Mouse (Mus musculus) forebrain, postnatal 0 days (tissue): Measurements from ENCODE around the gene Dusp6. TPM values are rescaled to one million over a fixed set of nuclear protein-coding genes. Genes with fewer than 3 reads are reported as not detected.

ENCODE experiments used
- ATAC-seq: fragments of 200-750 bp; cut with Nextera tagmentation; 2 replicates; pipeline ENCODE4 v1.8.0; 2017; ENCODE audit warnings: mild to moderate bottlenecking, moderate library complexity
- DNase-seq: peaks from one replicate; pipeline ENCODE4 v3.0.0-alpha.2; 2015
- H3K27ac ChIP-seq: fragments of 300-500 bp; sonication (generic); 2 replicates; pipeline ENCODE4 v1.5.1; 2014; ENCODE audit warnings: low read depth, mild to moderate bottlenecking, antibody characterized with exemption, low read length, moderate library complexity, mixed read lengths
- H3K27me3 ChIP-seq: fragments of 300-500 bp; sonication (generic); 2 replicates; pipeline ENCODE4 v1.6.1; 2014; ENCODE audit warnings: mild to moderate bottlenecking, low read length, mixed read lengths; ENCODE audit not compliant: insufficient read depth
- H3K36me3 ChIP-seq: fragments of 300-500 bp; sonication (generic); 2 replicates; pipeline ENCODE4 v1.6.1; 2014; ENCODE audit warnings: mild to moderate bottlenecking, moderate library complexity; ENCODE audit not compliant: insufficient read depth
- H3K4me1 ChIP-seq: fragments of 300-500 bp; sonication (generic); 2 replicates; pipeline ENCODE4 v1.6.1; 2014; ENCODE audit warnings: antibody characterized with exemption; ENCODE audit not compliant: insufficient read depth
- H3K4me2 ChIP-seq: fragments of 300-500 bp; sonication (generic); 2 replicates; pipeline ENCODE4 v1.6.1; 2014; ENCODE audit warnings: low read depth, mild to moderate bottlenecking, moderate library complexity
- H3K4me3 ChIP-seq: fragments of 300-500 bp; sonication (generic); 2 replicates; pipeline ENCODE4 v1.5.1; 2014; ENCODE audit warnings: low read depth, low read length, mixed read lengths
- H3K9ac ChIP-seq: fragments of 300-500 bp; sonication (generic); 2 replicates; pipeline ENCODE4 v1.6.1; 2014; ENCODE audit warnings: mild to moderate bottlenecking
- H3K9me3 ChIP-seq: fragments of 300-500 bp; sonication (generic); 2 replicates; pipeline ENCODE4 v1.6.1; 2016; ENCODE audit warnings: low read length
- CTCF ChIP-seq: sonication (generic); IDR thresholded peaks from 2 replicates; pipeline ENCODE4 v1.5.1; 2016; ENCODE audit warnings: antibody characterized with exemption, control low read depth, low read depth
- WGBS: fragments of 180-500 bp; shearing (Covaris S2); extraction: QIAGEN DNeasy Blood & Tissue Kit; methylation state at CpG from one replicate; pipeline ENCODE4 v1.1.7; 2014; 5-methylcytosine and 5-hydroxymethylcytosine counted together
- polyA plus RNA-seq: library from polyadenylated mRNA; unstranded; fragments of >200 nt; fragmentation: Nextera tagmentation; extraction: Ambion mirVana; gene quantifications from 2 replicates; pipeline ENCODE4 v1.2.1, GENCODE M21; 2015
- total RNA-seq: library from RNA; depleted of rRNA; stranded (reverse); fragments of >200 nt; gene quantifications from 2 replicates; pipeline ENCODE4 v1.2.3, GENCODE M21; 2014

Gene Dusp6
- total and polyA plus RNA-seq, 2 experiments from 2014 or later: 38.7 to 58.3 TPM

DNA sequence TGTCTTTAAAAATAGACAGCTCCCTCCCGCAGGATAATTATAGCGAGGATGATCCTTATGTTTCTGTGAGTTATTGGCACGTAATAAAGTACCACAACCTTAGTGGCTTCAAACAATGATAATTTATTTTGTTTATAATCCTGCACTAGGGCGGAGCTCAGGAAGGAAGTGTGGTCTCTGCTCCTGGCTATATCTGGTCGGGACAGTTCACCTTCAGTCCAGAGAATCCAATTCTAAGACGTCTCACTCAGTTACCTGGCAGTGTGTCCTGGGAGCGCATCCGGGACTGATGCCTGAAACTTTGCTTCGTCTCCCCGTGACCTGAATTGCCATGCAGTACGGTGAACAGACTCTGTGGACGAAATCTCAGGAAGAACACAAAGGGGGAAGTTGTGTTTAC lies 10.0 kb downstream of the Dusp6 start:
- no peaks in the 10 kb centered on the region for H3K36me3 ChIP-seq
- H3K9ac ChIP-seq: no peak overlapping the region
- 0 out of 2 replicates have a peak, but pooled peaks cover 4% of the 10 kb centered on the region for H3K4me1 ChIP-seq
- no peak overlapping the region for H3K4me2 ChIP-seq
- no peak overlapping the region for H3K27ac ChIP-seq
- H3K27me3 ChIP-seq: no peaks in the 10 kb centered on the region
- DNase-seq: no peak
- H3K9me3 ChIP-seq: no peaks in the 10 kb centered on the region
- no peak for ATAC-seq
- H3K4me3 ChIP-seq: no peak overlapping the region
- no peak for TF ChIP-seq CTCF
- WGBS: 80% methylated on average over 12 of the region's 12 CpGs

DNA sequence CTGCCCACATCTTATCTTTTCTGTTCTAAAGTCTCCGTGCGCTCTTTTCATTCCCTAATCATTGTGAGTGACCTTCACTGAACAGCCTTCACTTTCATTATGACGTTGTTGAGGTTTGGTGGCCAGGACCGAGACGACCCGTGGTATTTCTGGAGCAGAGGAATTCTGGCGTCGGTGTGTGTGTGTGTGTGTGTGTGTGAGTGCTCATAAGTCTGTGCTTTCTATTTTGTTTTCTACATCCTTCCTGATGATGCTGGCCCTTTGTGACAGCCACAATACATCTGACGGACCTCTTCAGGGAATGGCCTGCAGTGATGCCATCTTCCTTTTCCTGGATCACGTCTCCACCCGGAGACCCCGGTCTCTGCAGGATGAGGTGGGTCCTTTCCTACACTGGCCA lies 11.6 kb downstream of the Dusp6 start:
- no peaks in the 10 kb centered on the region for H3K27me3 ChIP-seq
- DNase-seq (no peak), ATAC-seq (no peak)
- no peak overlapping the region for H3K4me2 ChIP-seq
- no peak for TF ChIP-seq CTCF
- no peaks in the 10 kb centered on the region for H3K9me3 ChIP-seq
- no peak overlapping the region for H3K9ac ChIP-seq
- no peaks in the 10 kb centered on the region for H3K36me3 ChIP-seq
- no peaks in the 10 kb centered on the region for H3K4me1 ChIP-seq
- no peak overlapping the region for H3K4me3 ChIP-seq
- H3K27ac ChIP-seq: no peak overlapping the region
- WGBS: 92% methylated on average over 12 of the region's 12 CpGs

DNA sequence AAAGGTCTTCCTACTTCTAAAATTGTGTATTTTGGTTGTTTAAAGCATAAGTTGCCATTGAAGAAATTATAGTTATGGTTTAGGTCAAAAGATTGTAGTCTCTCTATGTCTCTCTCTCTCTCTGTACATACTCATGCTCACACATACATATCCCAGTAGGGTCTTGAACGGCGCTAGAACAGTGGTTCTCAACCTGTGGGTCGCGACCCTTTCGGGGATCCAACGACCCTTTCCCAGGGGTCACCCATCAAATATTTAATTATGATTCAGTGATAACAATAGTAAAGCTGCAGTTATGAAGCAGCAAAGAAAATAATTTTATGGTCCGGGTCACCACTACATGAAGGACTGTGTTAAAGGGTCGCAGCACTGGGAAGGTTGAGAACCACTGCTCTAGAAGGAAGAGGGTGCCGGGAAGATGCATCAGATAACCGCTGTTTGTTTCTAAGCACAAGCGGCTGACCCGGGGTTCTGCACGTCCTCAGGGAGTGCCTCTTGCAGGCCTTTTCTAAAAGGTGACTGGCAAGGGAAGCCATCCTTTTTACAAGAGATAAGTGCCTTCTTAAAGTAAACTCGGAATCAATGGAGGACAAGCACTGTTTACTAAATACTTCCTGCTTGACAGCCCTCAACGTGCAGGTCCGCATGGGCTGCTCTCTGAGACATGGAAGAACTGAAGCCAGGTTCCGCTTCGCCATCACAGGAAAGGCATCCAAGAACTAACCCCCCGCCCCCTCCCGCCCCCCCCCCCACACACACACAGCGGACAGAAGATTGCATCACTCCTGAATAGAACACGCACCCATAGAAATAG lies 16.2 kb downstream of the Dusp6 start:
- no peak for DNase-seq
- WGBS: 86% methylated on average over 22 of the region's 22 CpGs
- Histone ChIP-seq H3K4me3 (no peak overlapping the region), H3K36me3 (no peaks in the 10 kb centered on the region), H3K27me3 (no peaks in the 10 kb centered on the region), H3K9ac (no peak overlapping the region), H3K4me2 (no peak overlapping the region), H3K9me3 (no peaks in the 10 kb centered on the region), H3K27ac (no peak overlapping the region), H3K4me1 (no peaks in the 10 kb centered on the region)
- no peak for ATAC-seq
- no peak for TF ChIP-seq CTCF

DNA sequence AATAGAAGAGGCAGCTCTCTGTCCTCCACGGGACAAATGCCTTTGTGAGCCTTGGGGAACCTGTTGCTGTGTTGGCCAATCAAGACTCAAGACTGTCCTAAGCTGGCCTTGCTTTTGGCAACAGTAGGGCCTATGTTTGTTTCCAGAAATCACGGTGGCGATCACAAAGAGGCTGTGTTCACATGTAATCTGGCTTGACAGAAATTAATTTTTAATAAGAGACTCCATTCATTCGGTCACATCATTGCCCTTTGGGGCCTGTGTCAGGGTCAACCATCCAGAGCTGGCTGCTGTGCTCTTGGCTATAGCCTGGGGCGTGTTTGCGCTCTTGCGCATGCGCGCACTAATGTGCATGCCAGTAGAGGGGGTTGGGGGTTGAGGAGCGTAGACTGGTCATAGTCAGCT lies 21.0 kb downstream of the Dusp6 start:
- Histone ChIP-seq H3K4me1 (no peaks in the 10 kb centered on the region), H3K4me3 (no peak overlapping the region), H3K27ac (no peak overlapping the region), H3K9ac (no peak overlapping the region), H3K27me3 (no peaks in the 10 kb centered on the region), H3K9me3 (no peaks in the 10 kb centered on the region), H3K36me3 (no peaks in the 10 kb centered on the region), H3K4me2 (no peak overlapping the region)
- ATAC-seq (no peak), DNase-seq (no peak)
- 90% methylated on average over 10 of the region's 10 CpGs for WGBS
- no peak for TF ChIP-seq CTCF

DNA sequence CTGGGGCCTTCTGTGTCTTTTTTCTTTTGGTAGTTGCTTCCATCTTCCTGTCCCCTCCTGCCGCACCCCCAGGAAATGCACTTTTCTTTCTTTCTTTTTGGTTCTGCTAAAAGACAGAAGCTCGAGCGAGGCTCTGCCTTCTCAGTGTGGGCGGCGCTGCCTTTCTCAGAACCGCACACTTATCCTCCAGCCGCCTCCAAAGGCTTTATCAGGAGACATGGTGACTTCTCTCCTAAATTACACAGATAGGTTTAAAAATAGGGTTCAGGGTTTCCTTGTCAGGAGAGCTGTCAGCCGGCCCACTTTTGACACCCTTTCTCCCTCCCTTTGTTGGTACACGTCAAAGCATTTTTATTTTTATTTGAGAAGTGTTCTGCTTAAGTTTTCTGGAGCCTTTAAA lies 21.9 kb downstream of the Dusp6 start:
- TF ChIP-seq CTCF: no peak
- Histone ChIP-seq H3K4me2 (no peak overlapping the region), H3K9me3 (no peaks in the 10 kb centered on the region), H3K36me3 (no peaks in the 10 kb centered on the region), H3K4me1 (no peaks in the 10 kb centered on the region), H3K9ac (no peak overlapping the region), H3K27me3 (no peaks in the 10 kb centered on the region), H3K27ac (peak overlapping the region; percentile 21; the same call in 1 of the 2 replicates), H3K4me3 (no peak overlapping the region)
- WGBS: 78% methylated on average over 9 of the region's 9 CpGs
- ATAC-seq: peak; percentile 10; the same call in 1 of the 2 replicates
- no peak for DNase-seq

DNA sequence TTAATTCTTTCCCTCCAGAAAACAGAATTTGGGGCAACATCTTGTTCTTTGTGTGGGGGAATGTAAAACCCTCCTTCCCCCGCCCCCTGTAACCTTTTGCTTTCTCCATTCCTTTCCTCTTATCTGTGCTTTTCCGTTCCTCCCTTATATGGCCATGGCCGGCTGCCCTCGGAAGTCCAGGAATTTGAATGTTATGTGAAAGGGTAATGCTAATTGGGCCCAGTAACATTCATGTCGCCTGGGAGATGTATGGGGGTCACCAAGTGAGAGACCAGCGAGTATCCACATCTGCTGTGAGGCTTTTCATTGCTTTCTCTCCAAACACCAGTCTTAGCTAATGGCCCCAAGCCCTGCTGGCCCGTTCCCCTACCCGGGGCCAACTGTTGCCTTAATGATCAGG lies 22.7 kb downstream of the Dusp6 start:
- Histone ChIP-seq H3K27ac (0 out of 2 replicates have a peak overlapping the region, but pooled peaks have one; percentile 2), H3K4me2 (no peak overlapping the region), H3K9me3 (no peaks in the 10 kb centered on the region), H3K4me3 (no peak overlapping the region), H3K4me1 (no peaks in the 10 kb centered on the region), H3K27me3 (no peaks in the 10 kb centered on the region), H3K9ac (no peak overlapping the region), H3K36me3 (no peaks in the 10 kb centered on the region)
- 46% methylated on average over 8 of the region's 8 CpGs for WGBS
- DNase-seq: no peak
- no peak for TF ChIP-seq CTCF
- ATAC-seq: no peak

DNA sequence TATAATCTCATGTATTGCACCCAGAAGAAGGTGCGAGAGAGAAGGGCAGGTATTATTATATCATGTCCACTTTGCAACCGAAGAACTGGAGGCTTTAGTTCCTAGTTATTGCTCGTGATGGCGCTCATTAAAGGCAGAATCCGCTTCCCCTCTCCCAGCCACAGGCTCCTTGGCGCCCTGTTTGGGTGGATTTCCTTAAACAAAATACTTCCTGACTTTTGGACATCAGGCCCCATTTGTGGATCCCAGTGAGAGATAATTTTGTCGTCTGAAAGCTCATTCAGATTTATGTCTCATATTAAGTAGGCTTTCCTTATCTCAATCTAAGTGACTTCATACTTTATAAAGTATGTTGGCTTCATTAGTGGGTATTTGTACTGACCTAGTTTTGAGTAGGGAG lies 23.2 kb downstream of the Dusp6 start:
- no peak overlapping the region for H3K4me3 ChIP-seq
- no peaks in the 10 kb centered on the region for H3K36me3 ChIP-seq
- H3K9ac ChIP-seq: no peak overlapping the region
- 79% methylated on average over 7 of the region's 7 CpGs for WGBS
- H3K27ac ChIP-seq: no peak overlapping the region
- H3K4me1 ChIP-seq: no peaks in the 10 kb centered on the region
- DNase-seq: no peak
- no peak overlapping the region for H3K4me2 ChIP-seq
- no peak for ATAC-seq
- no peak for TF ChIP-seq CTCF
- no peaks in the 10 kb centered on the region for H3K27me3 ChIP-seq
- H3K9me3 ChIP-seq: no peaks in the 10 kb centered on the region
